Mouse (Mus musculus) brain, adult 10 weeks (tissue): ENCODE data around the gene Plagl1. TPM values are rescaled to one million over a fixed set of nuclear protein-coding genes. Genes with fewer than 3 reads are reported as not detected.

Experiments
- polyA plus RNA-seq: library from polyadenylated mRNA; stranded (reverse); fragments of 350-450 nt; fragmentation: Illumina TruSeq; extraction: RNeasy Lipid Tissue Mini Kit (QIAGEN cat#74804); gene quantifications from one replicate; pipeline ENCODE4 v1.2.3, GENCODE M21; 2015; ENCODE audit warnings: low read depth, low replicate concordance

The Plagl1 gene
- 14.9 TPM for polyA plus RNA-seq

DNA sequence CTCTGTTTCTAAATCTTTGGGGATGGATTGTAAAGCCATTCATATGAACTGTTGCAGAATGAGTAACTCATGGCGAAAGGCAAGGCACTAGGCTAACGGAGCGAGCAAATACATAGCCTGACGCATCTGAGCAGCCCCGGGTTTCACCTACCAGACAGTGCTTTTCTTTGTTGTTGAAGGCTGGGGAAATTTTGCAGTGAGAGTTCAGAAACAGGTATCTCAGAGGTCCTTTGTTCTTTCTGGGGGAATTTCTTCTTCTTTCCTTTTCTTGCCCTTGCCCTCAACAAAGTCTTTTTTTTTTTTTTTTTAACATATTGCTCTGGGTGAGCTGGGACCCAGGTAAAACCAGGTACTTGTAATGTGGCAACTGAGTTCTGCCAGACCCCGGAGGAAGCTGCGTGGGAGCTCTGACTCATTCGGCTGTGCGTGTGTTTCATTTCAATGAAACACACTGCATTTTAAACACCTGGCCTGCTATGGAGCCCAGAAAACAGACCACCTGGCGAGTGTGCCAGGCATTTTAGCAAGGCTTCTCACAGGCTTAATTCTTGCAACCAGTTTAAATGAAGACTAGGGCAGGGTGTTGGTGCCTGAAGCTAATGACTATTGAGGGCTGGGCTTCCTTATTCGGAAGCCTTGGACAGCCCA, at the start of gene Plagl1:
Gene Plagl1 (plus strand): TSS at position 484 of the 648 bp plus-strand sequence.

DNA sequence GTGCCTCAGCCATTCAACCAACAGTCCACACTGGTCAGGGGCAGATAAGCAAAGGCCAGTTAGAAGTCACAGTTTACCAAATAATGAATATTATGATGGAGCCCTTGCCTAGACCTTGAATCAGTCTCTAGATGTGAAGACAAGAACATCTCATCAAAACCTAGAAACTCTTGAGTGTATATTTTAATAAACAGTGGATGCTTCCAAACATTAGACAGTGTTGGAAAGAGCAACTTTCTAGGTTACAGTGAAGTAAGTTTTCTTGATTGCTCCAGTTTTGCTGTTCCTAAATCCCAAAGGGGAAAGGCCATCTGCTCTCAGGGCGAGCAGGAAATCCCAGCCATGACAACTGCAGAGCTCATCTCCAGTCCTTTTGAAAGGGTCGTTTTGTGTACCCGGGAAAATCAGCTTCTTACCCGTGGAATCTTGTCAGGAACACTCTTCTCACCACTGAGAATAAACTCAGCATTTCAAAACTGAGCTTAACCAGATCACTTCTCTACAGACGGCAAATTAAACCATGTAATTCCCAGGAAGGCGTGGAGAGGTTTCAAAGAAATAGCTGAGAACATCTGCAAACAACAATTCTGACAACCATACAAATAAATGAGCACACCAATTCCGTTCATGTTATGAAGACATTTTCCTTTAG, 117.8 kb downstream of the Plagl1 start, which contains the start of gene Zc2hc1b:
Gene Zc2hc1b (minus strand): TSS at position 51 of the 652 bp plus-strand sequence.

Other genes starting within 250 kb of the Plagl1 start
- gene Utrn, start 191.1 kb upstream of the Plagl1 start, polyA plus RNA-seq, result 32.2 TPM
- 0.13 TPM for gene Stx11, start 96.2 kb upstream of the Plagl1 start, polyA plus RNA-seq
- 13.3 TPM for gene Sf3b5, start 55.2 kb upstream of the Plagl1 start, polyA plus RNA-seq
- gene Zc2hc1b, start 117.5 kb downstream of the Plagl1 start, polyA plus RNA-seq, result not detected
- gene Ltv1, start 132.7 kb downstream of the Plagl1 start, polyA plus RNA-seq, result 21.4 TPM